Mouse (Mus musculus) neural tube, embryonic 10.5 days (tissue): ENCODE results near the gene Mmaa.

Experiments
- DNase-seq: peaks from one replicate; pipeline ENCODE4 v3.0.0-alpha.2; 2017; ENCODE audit warnings: low spot score; ENCODE audit errors: extremely low spot score

Mmaa gene

GRCm38 (mm10) chr8:79288681-79289080 lies 6.1 kb downstream of the Mmaa start:
- no peak for DNase-seq

- no peak for DNase-seq
These were observed 6.5 kb downstream of the Mmaa start for GRCm38 (mm10) chr8:79288250-79288649.

- DNase-seq = no peak
These were observed 8.3 kb downstream of the Mmaa start for GRCm38 (mm10) chr8:79286424-79286823.

- no peak for DNase-seq
These were observed 10.1 kb downstream of the Mmaa start for GRCm38 (mm10) chr8:79284626-79285025.

- no peak for DNase-seq
These were observed 13.3 kb downstream of the Mmaa start for GRCm38 (mm10) chr8:79281376-79281890.

- no peak for DNase-seq
These were observed 17.4 kb downstream of the Mmaa start for GRCm38 (mm10) chr8:79277264-79277870.

- DNase-seq = no peak
These were observed 19.8 kb downstream of the Mmaa start for GRCm38 (mm10) chr8:79274940-79275339.

- no peak for DNase-seq
These were observed 21.0 kb downstream of the Mmaa start for GRCm38 (mm10) chr8:79273776-79274175.

- no peak for DNase-seq
These were observed 22.1 kb downstream of the Mmaa start for GRCm38 (mm10) chr8:79272676-79273075.

- no peak for DNase-seq
These were observed 25.8 kb downstream of the Mmaa start for GRCm38 (mm10) chr8:79268921-79269320.

GRCm38 (mm10) chr8:79261920-79262319 lies 32.8 kb downstream of the Mmaa start:
- no peak for DNase-seq

GRCm38 (mm10) chr8:79256076-79256705 lies 38.5 kb downstream of the Mmaa start:
- no peak for DNase-seq

- DNase-seq = no peak
These were observed 41.0 kb downstream of the Mmaa start for GRCm38 (mm10) chr8:79253742-79254141.

- no peak for DNase-seq
These were observed 46.3 kb downstream of the Mmaa start, which contains the start of gene 1700011L22Rik for GRCm38 (mm10) chr8:79248470-79248869. 1700011L22Rik (minus strand) TSS chr8:79248570.

GRCm38 (mm10) chr8:79243422-79243821 lies 51.3 kb downstream of the Mmaa start:
- no peak for DNase-seq

- DNase-seq = no peak
These were observed 54.7 kb downstream of the Mmaa start for GRCm38 (mm10) chr8:79239996-79240395.

- DNase-seq = no peak
These were observed 55.4 kb downstream of the Mmaa start for GRCm38 (mm10) chr8:79239320-79239719.

- DNase-seq = no peak
These were observed 65.4 kb downstream of the Mmaa start for GRCm38 (mm10) chr8:79229266-79229888.

- no peak for DNase-seq
These were observed 66.8 kb downstream of the Mmaa start for GRCm38 (mm10) chr8:79227916-79228315.

GRCm38 (mm10) chr8:79227194-79227593 lies 67.5 kb downstream of the Mmaa start:
- DNase-seq = no peak

GRCm38 (mm10) chr8:79226046-79226445 lies 68.7 kb downstream of the Mmaa start:
- DNase-seq = no peak

GRCm38 (mm10) chr8:79225586-79225985 lies 69.2 kb downstream of the Mmaa start:
- no peak for DNase-seq

GRCm38 (mm10) chr8:79224363-79224762 lies 70.4 kb downstream of the Mmaa start:
- no peak for DNase-seq
